Mouse (Mus musculus): Measurements from ENCODE around the gene Cbs.

GRCm38 (mm10) chr17:31590846-31591245 is 46.2 kb downstream of the Cbs start:
- TF ChIP-seq GATA1 (IDR thresholded peaks at IDR 0.05; ENCODE audit: borderline replicate concordance, low read length) (no peak), CTCF (IDR thresholded peaks at IDR 0.05; ENCODE audit: low read depth, low read length) (no peak), GATA2 (IDR thresholded peaks at IDR 0.05; ENCODE audit: borderline replicate concordance, low read depth, low read length) (no peak)
